In genomic region chr10:84936832-84937515, GRCm38 (mm10) we compare ENCODE assay signal across 17 mouse cellular contexts. TPM values are rescaled to one million over a fixed set of nuclear protein-coding genes. Genes with fewer than 3 reads are reported as not detected.
DNase-seq lines count a peak whose midpoint lies in the region; ATAC-seq and TF ChIP-seq lines count a peak whose summit lies in the region.
"Had no signal": no experiment of that assay in that cellular context is flagged by ENCODE, and none has a peak within 500 bp of the region (broad histone marks: within the 10 kb centered on the region; RNA-seq: fewer than 3 reads in every experiment).

No protein-coding gene starts in this region.

- peaks cover 4% of the 10 kb centered on the region; the same call in 1 of the 2 replicates for H3K36me3 ChIP-seq in heart, embryonic 10.5 days
- H3K36me3 ChIP-seq in heart, embryonic 14.5 days (ENCODE audit: control insufficient read depth, insufficient read depth, low read length) = peaks cover 5% of the 10 kb centered on the region; the same call in 1 of the 2 replicates
- H3K36me3 ChIP-seq in intestine, embryonic 15.5 days = no peaks in the 10 kb centered on the region
- H3K36me3 ChIP-seq: forebrain, embryonic 15.5 days had no signal

- peak overlapping the region; percentile 57 for H3K4me3 ChIP-seq in gastrocnemius, adult 2 months
- H3K4me3 ChIP-seq in heart, embryonic 10.5 days = no peak overlapping the region
- no peak overlapping the region for H3K4me3 ChIP-seq in heart, embryonic 14.5 days (ENCODE audit: control insufficient read depth in 1 of 2, insufficient read depth in 1 of 2, low read depth in 1 of 2, low read length in 2 of 2)
- H3K4me3 ChIP-seq in intestine, embryonic 15.5 days (replicated peaks) = no peak overlapping the region
- H3K4me3 ChIP-seq: embryonic facial prominence, embryonic 12.5 days; forebrain, embryonic 15.5 days; hindbrain, embryonic 13.5 days had no signal

- no peak for DNase-seq in gastrocnemius, adult 2 months
- no peak for DNase-seq in gastrocnemius, postnatal 14 days
- no peak for DNase-seq in heart, embryonic 10.5 days (ENCODE audit: low spot score)
- no peak for DNase-seq in heart, postnatal 4 days
- peak; percentile 67 for DNase-seq in skeletal muscle tissue, adult 2 months (ENCODE audit: low read depth, low spot score)
- DNase-seq: adrenal gland, postnatal 10 days; cerebellum, adult 11 months; cerebellum, adult 9-10 months; cerebellum, postnatal 25 days; gastrocnemius, postnatal 36 days; kidney, adult 18-20 months had no signal

- no peak overlapping the region for H3K9ac ChIP-seq in heart, embryonic 14.5 days (ENCODE audit: low read length)
- no peak overlapping the region for H3K9ac ChIP-seq in intestine, embryonic 15.5 days
- H3K9ac ChIP-seq: embryonic facial prominence, embryonic 12.5 days; forebrain, embryonic 15.5 days; hindbrain, embryonic 13.5 days had no signal

- intact Hi-C loops in gastrocnemius, adult 2 months (cut with DNase I) = loop anchor here (2.0 kb wide), 1 partner anchor 32 kb away; no protein-coding TSS in a partner anchor
- intact Hi-C loops in gastrocnemius, postnatal 14 days (cut with DNase I; ENCODE audit: low total_unique reads) = loop anchor here (10.0 kb wide), 1 partner anchor 48 kb away; no protein-coding TSS in a partner anchor

- H3K4me1 ChIP-seq in heart, embryonic 10.5 days = peaks cover 23% of the 10 kb centered on the region
- H3K4me1 ChIP-seq in heart, embryonic 14.5 days (ENCODE audit: control insufficient read depth in 2 of 2, insufficient read depth in 2 of 2, low read length in 2 of 2) = peaks cover 13 to 32% of the 10 kb centered on the region in 2 experiments
- no peaks in the 10 kb centered on the region for H3K4me1 ChIP-seq in intestine, embryonic 15.5 days (replicated peaks)
- H3K4me1 ChIP-seq: forebrain, embryonic 15.5 days had no signal

- H3K27ac ChIP-seq in gastrocnemius, adult 2 months = peak overlapping the region; percentile 88
- H3K27ac ChIP-seq in heart, embryonic 10.5 days = peak overlapping the region; percentile 10; the same call in 1 of the 2 replicates
- H3K27ac ChIP-seq in heart, embryonic 14.5 days (replicated peaks in 1 of 2; ENCODE audit: control insufficient read depth in 1 of 2, insufficient read depth in 1 of 2, low read depth in 2 of 2, low read length in 2 of 2) = peak overlapping the region; percentile 59 to 74; a peak in 3 of 4 replicates
- H3K27ac ChIP-seq in intestine, embryonic 15.5 days = no peak overlapping the region
- H3K27ac ChIP-seq: embryonic facial prominence, embryonic 12.5 days; forebrain, embryonic 15.5 days; hindbrain, embryonic 13.5 days; hindbrain, postnatal 0 days had no signal

- no peak for TF ChIP-seq CTCF in gastrocnemius, adult 2 months (IDR thresholded peaks at IDR 0.05)

- peak overlapping the region; percentile 9; the same call in 1 of the 2 replicates for H3K4me2 ChIP-seq in heart, embryonic 14.5 days (ENCODE audit: low read length)
- no peak overlapping the region for H3K4me2 ChIP-seq in intestine, embryonic 15.5 days (replicated peaks)
- H3K4me2 ChIP-seq: embryonic facial prominence, embryonic 12.5 days; forebrain, embryonic 15.5 days; hindbrain, embryonic 13.5 days had no signal

- no peak for ATAC-seq in heart, embryonic 14.5 days (ENCODE audit: insufficient number of reproducible peaks, insufficient read depth, low FRiP score, low read depth)
- ATAC-seq in intestine, embryonic 15.5 days = no peak
- ATAC-seq: forebrain, embryonic 15.5 days; hindbrain, postnatal 0 days had no signal

- 56% methylated on average over 4 of the region's 4 CpGs for WGBS in heart, embryonic 10.5 days
- 36% methylated on average over 4 of the region's 4 CpGs for WGBS in heart, embryonic 14.5 days
- 61% methylated on average over 4 of the region's 4 CpGs for WGBS in intestine, embryonic 15.5 days

- H3K9me3 ChIP-seq in heart, embryonic 10.5 days = no peaks in the 10 kb centered on the region
- no peaks in the 10 kb centered on the region for H3K9me3 ChIP-seq in heart, embryonic 14.5 days (ENCODE audit: control insufficient read depth, low read length)
- no peaks in the 10 kb centered on the region for H3K9me3 ChIP-seq in intestine, embryonic 15.5 days
- H3K9me3 ChIP-seq: embryonic facial prominence, embryonic 12.5 days; forebrain, embryonic 15.5 days; hindbrain, embryonic 13.5 days had no signal

- no peaks in the 10 kb centered on the region for H3K27me3 ChIP-seq in heart, embryonic 10.5 days (ENCODE audit: insufficient read depth, poor library complexity, severe bottlenecking)
- H3K27me3 ChIP-seq in heart, embryonic 14.5 days (ENCODE audit: control insufficient read depth, insufficient read depth, low read length) = no peaks in the 10 kb centered on the region
- H3K27me3 ChIP-seq in intestine, embryonic 15.5 days (replicated peaks) = no peaks in the 10 kb centered on the region
- H3K27me3 ChIP-seq: embryonic facial prominence, embryonic 12.5 days; forebrain, embryonic 15.5 days; hindbrain, embryonic 13.5 days had no signal

RNA-seq across cellular contexts. Expression of gene Ric8b, which starts 19.6 kb away (rescaled TPM):
- total RNA-seq in gastrocnemius, adult 2 months (2021) = 10 to 100 TPM; 35.5 to 54.4 TPM
- 10 to 100 TPM; 34.5 to 35.0 TPM for total RNA-seq in gastrocnemius, postnatal 14 days (2021)
- 21.0 and 23.5 TPM in 2 replicates for polyA plus RNA-seq in heart, embryonic 10.5 days (2016; fragmentation: Nextera tagmentation; extraction: Ambion mirVana)
- 10 to 100 TPM; 19.9 to 21.2 TPM for total RNA-seq in heart, postnatal 4 days (2021)
- polyA plus RNA-seq in heart, embryonic 14.5 days (2014; fragmentation: Nextera tagmentation; extraction: Ambion mirVana) = 14.9 and 17.2 TPM in 2 replicates
- 17.2 and 18.0 TPM in 2 replicates for polyA plus RNA-seq in intestine, embryonic 15.5 days (2015; fragmentation: Nextera tagmentation; extraction: Ambion mirVana)
